Mouse (Mus musculus): ENCODE measurements at regions not wholly inside any gene's neighbourhood (a gene's known extent, or its start where the extent isn't known, plus 50 kb on each side); places are given as distances from the start of the nearest gene placed in this dataset.

- TF ChIP-seq POLR2A (IDR thresholded peaks at IDR 0.05; ENCODE audit: extremely low read depth, insufficient read depth, low read length), result no peak
- TF ChIP-seq CTCF (IDR thresholded peaks at IDR 0.05; ENCODE audit: extremely low read depth, insufficient read depth, low read length), result no peak
- Histone ChIP-seq H3K27ac (ENCODE audit: insufficient read depth, low read length) (0 out of 2 replicates have a peak overlapping the region, but pooled peaks have one; percentile 44), H3K4me3 (ENCODE audit: insufficient read depth, low read length) (no peak overlapping the region), H3K4me1 (ENCODE audit: control insufficient read depth, insufficient read depth, low read length) (no peaks in the 10 kb centered on the region; the same call in 1 of the 2 replicates)
These were observed 72.5 kb upstream of the Dph5 start for GRCm38 (mm10) chr3:115815168-115815567.

DNA sequence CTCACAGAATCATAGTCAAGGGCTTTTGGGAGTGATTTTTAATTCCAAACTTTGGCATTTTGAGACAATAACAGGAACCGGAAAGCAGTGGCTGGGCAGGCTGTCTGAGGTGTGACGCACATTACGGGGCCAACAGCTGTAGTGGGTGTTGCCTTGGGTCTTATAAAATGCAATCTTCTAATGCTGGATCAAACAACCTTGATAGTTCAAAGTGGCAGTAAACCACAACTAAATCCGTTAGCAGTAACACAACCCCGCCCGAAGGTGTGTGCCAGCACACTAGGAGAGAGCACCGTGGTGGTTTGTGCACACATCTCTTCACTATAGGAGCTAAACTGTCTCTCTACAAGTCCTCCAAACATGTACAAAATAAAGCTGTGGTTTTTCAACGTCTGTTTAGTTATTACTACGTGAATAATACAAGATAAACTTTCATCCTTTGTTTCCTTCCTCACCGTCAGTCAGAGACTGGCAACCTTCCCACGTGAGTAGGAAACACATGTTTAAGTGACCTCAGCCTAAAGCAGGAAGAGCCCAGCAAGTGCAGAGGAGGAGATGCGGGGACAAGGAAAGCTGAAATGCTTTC lies 72.0 kb upstream of the Dph5 start:
- Histone ChIP-seq H3K4me1 (ENCODE audit: control insufficient read depth, insufficient read depth, low read length) (no peaks in the 10 kb centered on the region; the same call in 1 of the 2 replicates), H3K27ac (ENCODE audit: insufficient read depth, low read length) (peak overlapping the region; percentile 78), H3K4me3 (ENCODE audit: insufficient read depth, low read length) (no peak overlapping the region)
- TF ChIP-seq CTCF (IDR thresholded peaks at IDR 0.05; ENCODE audit: extremely low read depth, insufficient read depth, low read length) (no peak), POLR2A (IDR thresholded peaks at IDR 0.05; ENCODE audit: extremely low read depth, insufficient read depth, low read length) (no peak)

DNA sequence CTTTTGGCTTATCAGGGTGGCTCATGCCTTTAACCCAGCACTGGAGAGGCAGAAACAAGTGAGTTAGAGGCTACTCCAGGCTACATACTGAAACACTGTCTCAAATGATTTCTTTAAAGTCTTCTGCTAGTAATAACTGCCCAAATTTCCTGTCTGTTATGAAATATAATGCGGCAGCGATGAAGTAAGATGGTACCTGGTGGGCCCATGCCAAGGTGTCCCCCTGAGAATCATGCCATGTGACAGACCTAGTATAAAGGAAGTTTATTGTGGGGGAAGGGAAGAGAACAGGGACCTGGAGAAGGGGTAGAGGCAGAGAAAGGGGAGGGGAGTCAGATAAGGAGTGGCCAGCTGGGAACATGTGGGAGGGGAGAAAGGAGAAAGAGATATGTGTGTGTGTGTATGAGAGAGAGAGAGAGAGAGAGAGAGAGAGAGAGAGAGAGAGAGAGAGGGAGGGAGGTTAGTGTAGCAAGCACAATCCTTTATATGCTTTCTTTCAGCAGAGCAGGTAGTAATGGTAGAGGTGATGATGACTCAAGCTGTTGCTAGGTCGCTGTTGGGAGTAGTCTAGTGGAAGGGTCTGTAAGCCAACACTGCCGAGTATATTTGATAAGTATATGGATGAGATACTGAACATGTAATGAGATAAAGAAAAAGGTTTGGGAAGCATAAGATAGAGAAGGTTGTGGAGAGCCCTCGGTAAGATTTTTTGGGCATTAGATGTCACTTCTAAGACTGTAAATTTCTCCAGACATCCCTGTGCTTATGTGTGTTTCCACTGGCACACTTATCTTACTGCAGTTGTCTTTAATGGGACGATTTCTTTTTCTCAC lies 71.1 kb upstream of the Dph5 start:
- no peak overlapping the region for H3K27ac ChIP-seq (ENCODE audit: insufficient read depth, low read length)
- H3K4me3 ChIP-seq (ENCODE audit: insufficient read depth, low read length), result no peak overlapping the region
- no peaks in the 10 kb centered on the region; the same call in 1 of the 2 replicates for H3K4me1 ChIP-seq (ENCODE audit: control insufficient read depth, insufficient read depth, low read length)
- TF ChIP-seq CTCF (IDR thresholded peaks at IDR 0.05; ENCODE audit: extremely low read depth, insufficient read depth, low read length), result no peak
- TF ChIP-seq POLR2A (IDR thresholded peaks at IDR 0.05; ENCODE audit: extremely low read depth, insufficient read depth, low read length), result no peak

- TF ChIP-seq POLR2A (IDR thresholded peaks at IDR 0.05; ENCODE audit: extremely low read depth, insufficient read depth, low read length) (no peak), CTCF (IDR thresholded peaks at IDR 0.05; ENCODE audit: extremely low read depth, insufficient read depth, low read length) (no peak)
- Histone ChIP-seq H3K4me1 (ENCODE audit: control insufficient read depth, insufficient read depth, low read length) (no peaks in the 10 kb centered on the region; the same call in 1 of the 2 replicates), H3K27ac (ENCODE audit: insufficient read depth, low read length) (no peak overlapping the region), H3K4me3 (ENCODE audit: insufficient read depth, low read length) (no peak overlapping the region)
These were observed 69.9 kb upstream of the Dph5 start for GRCm38 (mm10) chr3:115817771-115818170.

DNA sequence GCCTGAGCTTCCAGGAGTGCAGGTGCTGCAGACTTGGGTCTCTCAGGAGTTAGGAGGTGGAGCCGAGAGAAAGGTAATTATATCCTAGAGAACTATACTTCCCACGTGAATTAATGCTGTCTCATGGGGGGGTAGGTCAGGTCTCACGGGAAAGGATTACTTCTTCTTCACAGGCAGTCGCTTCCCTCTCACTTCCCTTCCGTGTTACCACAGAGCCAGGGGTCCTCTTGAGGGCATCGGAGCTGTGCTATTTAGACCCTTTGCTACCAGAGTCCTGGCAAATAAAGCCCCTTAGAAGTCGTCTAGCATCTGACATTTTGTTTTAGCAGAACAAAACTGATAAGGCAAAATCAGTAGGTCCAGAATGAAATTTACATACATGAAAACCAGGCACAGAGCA lies 68.9 kb upstream of the Dph5 start:
- Histone ChIP-seq H3K4me3 (ENCODE audit: insufficient read depth, low read length) (no peak overlapping the region), H3K4me1 (ENCODE audit: control insufficient read depth, insufficient read depth, low read length) (no peaks in the 10 kb centered on the region; the same call in 1 of the 2 replicates), H3K27ac (ENCODE audit: insufficient read depth, low read length) (no peak overlapping the region)
- no peak for TF ChIP-seq POLR2A (IDR thresholded peaks at IDR 0.05; ENCODE audit: extremely low read depth, insufficient read depth, low read length)
- TF ChIP-seq CTCF (IDR thresholded peaks at IDR 0.05; ENCODE audit: extremely low read depth, insufficient read depth, low read length), result no peak

- Histone ChIP-seq H3K4me1 (ENCODE audit: control insufficient read depth, insufficient read depth, low read length) (no peaks in the 10 kb centered on the region; the same call in 1 of the 2 replicates), H3K27ac (ENCODE audit: insufficient read depth, low read length) (no peak overlapping the region), H3K4me3 (ENCODE audit: insufficient read depth, low read length) (no peak overlapping the region)
- TF ChIP-seq CTCF (IDR thresholded peaks at IDR 0.05; ENCODE audit: extremely low read depth, insufficient read depth, low read length) (no peak), POLR2A (IDR thresholded peaks at IDR 0.05; ENCODE audit: extremely low read depth, insufficient read depth, low read length) (no peak)
These were observed 68.1 kb upstream of the Dph5 start for GRCm38 (mm10) chr3:115819401-115820138.

- no peak overlapping the region for H3K4me3 ChIP-seq (ENCODE audit: insufficient read depth, low read length)
- TF ChIP-seq POLR2A (IDR thresholded peaks at IDR 0.05; ENCODE audit: extremely low read depth, insufficient read depth, low read length), result no peak
- TF ChIP-seq CTCF (IDR thresholded peaks at IDR 0.05; ENCODE audit: extremely low read depth, insufficient read depth, low read length), result no peak
- no peak overlapping the region for H3K27ac ChIP-seq (ENCODE audit: insufficient read depth, low read length)
- H3K4me1 ChIP-seq (ENCODE audit: control insufficient read depth, insufficient read depth, low read length), result no peaks in the 10 kb centered on the region; the same call in 1 of the 2 replicates
These were observed 67.5 kb upstream of the Dph5 start for GRCm38 (mm10) chr3:115820139-115820481.

GRCm38 (mm10) chr3:115821627-115822026 lies 66.0 kb upstream of the Dph5 start:
- Histone ChIP-seq H3K4me1 (ENCODE audit: control insufficient read depth, insufficient read depth, low read length) (no peaks in the 10 kb centered on the region; the same call in 1 of the 2 replicates), H3K27ac (ENCODE audit: insufficient read depth, low read length) (no peak overlapping the region), H3K4me3 (ENCODE audit: insufficient read depth, low read length) (no peak overlapping the region)
- no peak for TF ChIP-seq POLR2A (IDR thresholded peaks at IDR 0.05; ENCODE audit: extremely low read depth, insufficient read depth, low read length)
- TF ChIP-seq CTCF (IDR thresholded peaks at IDR 0.05; ENCODE audit: extremely low read depth, insufficient read depth, low read length), result no peak

GRCm38 (mm10) chr3:115822491-115822890 lies 65.1 kb upstream of the Dph5 start:
- H3K27ac ChIP-seq (ENCODE audit: insufficient read depth, low read length), result no peak overlapping the region
- no peak overlapping the region for H3K4me3 ChIP-seq (ENCODE audit: insufficient read depth, low read length)
- no peak for TF ChIP-seq CTCF (IDR thresholded peaks at IDR 0.05; ENCODE audit: extremely low read depth, insufficient read depth, low read length)
- TF ChIP-seq POLR2A (IDR thresholded peaks at IDR 0.05; ENCODE audit: extremely low read depth, insufficient read depth, low read length), result no peak
- no peaks in the 10 kb centered on the region; the same call in 1 of the 2 replicates for H3K4me1 ChIP-seq (ENCODE audit: control insufficient read depth, insufficient read depth, low read length)
